Mouse (Mus musculus) embryo, embryonic 10.5 days (tissue): ENCODE results near the gene Pole2.

Experiments used
- DNase-seq: peaks from one replicate; pipeline ENCODE4 v3.0.0-alpha.2; 2015; ENCODE audit warnings: low spot score

The Pole2 gene

DNA sequence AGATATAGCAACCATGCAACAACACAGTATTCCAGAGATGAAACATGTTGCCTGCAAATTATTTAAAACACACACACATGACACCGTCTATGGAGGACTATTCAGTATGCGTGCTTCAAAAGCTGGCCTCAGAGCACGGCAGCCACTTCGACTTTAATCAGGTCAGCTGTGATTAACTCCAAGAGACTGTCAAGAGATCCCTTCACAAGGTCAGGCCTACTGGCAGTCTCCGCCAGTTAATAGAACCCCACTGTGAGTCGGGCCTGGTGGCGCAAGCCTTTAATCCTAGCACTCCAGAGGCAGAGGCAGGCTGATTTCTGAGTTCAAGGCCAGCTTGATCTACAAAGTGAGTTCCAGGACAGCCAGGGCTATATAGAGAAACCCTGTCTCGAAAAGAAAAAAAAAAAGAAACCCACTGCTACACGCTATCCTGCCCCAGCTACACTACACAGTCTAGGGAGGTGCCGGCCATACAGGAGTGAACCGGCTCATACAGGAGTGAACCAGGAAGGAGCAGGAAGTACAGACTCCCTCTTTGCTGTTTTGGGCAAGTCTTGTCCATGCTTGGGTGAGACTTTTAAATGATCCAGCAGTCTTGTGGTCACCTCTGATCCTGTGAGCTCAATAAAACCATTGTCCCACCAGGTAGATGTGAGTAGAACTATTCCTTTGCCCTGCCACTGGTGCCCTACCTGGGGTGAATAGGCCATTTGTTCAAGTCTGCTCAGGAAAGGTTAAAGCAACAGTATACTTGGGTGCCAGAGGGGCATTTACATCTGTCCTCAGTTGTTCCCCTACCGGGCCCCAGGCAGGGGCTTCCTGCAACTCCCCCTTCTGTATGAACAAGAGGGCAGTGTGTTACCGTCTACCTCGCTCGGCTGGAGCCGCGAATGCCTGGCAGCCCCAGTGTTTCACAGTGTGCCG is 17.7 kb downstream of the Pole2 start:
- no peak for DNase-seq

DNA sequence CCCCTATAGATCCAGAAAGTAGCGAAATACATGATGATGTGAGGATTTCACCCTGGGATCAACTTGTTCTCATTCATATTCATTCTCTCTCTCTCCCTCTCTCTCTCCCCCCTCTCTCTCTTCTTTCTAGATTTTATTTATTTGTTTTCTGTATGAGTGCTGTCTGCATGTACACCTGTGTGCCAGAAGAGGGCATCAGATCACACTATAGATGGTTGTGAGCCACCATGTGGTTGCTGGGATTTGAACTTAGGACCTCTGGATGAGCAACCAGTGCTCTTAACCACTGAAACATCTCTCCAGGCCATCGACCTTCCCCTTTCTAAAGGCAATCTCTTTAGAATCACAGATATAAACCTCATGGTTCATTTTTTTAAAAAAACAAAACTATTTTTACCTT is 19.5 kb downstream of the Pole2 start:
- DNase-seq = no peak

DNA sequence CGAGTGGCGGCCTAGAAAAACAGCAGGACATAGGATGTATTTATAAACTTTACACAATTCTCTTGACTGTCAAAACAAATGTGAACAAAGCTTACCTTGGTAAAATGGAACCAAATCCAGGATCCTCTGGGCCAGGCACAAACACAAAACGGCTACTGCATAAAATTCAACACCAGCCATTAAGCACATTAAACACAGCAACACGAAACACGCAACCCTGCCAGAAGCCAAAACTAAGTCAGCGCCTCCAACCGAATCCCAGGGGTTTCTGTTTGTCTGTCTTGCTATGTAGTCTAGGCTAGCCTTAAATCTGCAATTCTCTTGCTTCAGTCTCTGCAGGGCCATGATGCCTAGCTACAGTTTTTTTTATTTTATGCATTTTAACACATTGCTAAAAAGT is 20.1 kb downstream of the Pole2 start:
- no peak for DNase-seq

GRCm38 (mm10) chr12:69207396-69207795 is 20.6 kb downstream of the Pole2 start:
- DNase-seq = no peak

- DNase-seq = peak; percentile 60
Observed at GRCm38 (mm10) chr12:69204052-69204833, 23.8 kb downstream of the Pole2 start, which contains the start of gene Gm49384. TSS of gene Gm49384 (minus strand) at chr12:69204267.

- no peak for DNase-seq
Observed at GRCm38 (mm10) chr12:69198985-69199384, 29.0 kb downstream of the Pole2 start.

DNA sequence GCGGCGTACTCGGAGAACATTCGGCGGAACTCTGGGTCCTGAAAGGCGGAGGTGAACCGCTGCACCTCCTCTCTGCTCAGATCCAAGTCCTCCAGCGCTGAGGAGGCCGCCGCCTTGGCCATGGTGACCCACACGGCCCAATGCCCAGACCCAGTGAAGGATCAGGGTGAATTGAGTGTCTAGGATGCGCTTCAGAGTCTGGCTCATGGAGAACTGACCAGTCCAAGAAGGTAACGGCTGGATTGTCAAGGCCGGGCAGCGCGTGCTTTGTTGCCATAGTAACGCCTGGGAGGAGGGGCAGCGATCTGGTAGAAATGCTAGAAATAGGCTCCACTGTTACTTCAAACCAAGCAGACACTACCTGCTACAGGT is 29.8 kb downstream of the Pole2 start, which contains the start of gene Dnaaf2:
Gene Dnaaf2 (minus strand): TSS at position 266 of the 372 bp plus-strand sequence.
- peak; percentile 90 for DNase-seq

DNA sequence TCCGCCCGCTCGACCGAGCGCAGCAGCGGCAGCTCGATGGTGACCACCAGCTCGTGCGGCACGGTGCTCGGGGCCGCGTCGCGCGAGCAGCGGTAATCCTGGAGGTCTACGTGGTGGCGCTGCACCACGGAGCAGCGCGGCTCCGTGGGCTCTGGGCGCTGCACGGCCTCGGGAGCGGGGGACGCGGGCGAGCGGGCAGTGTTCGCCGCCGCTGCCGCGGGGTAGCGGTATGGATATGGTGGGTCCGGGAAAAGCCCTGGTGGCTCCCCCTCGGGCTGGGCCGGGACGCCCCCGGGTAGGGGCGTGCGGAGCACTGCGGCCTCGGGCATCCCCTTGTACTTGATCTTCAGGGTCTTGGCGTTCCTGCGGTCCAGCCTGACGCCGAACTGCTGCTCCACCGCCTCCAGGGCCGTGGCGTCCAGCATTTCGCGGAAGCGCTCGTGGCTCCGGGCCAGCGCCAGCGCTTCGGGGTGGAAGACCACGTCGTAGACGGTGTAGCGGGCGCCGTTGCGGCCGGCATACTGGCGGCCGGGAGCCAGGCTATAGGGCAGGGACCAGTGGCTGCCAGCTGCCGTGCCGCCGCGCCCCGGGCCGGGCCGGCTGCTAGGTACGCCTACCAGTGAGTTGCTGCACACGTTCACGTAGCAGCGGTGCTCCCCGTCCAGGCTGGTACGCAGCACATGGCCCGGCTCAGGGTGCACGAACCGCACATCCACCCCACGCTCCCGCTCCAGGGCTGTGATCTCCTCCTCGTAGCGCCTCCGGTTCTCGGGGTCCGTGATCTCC is 30.4 kb downstream of the Pole2 start:
- DNase-seq = no peak

DNA sequence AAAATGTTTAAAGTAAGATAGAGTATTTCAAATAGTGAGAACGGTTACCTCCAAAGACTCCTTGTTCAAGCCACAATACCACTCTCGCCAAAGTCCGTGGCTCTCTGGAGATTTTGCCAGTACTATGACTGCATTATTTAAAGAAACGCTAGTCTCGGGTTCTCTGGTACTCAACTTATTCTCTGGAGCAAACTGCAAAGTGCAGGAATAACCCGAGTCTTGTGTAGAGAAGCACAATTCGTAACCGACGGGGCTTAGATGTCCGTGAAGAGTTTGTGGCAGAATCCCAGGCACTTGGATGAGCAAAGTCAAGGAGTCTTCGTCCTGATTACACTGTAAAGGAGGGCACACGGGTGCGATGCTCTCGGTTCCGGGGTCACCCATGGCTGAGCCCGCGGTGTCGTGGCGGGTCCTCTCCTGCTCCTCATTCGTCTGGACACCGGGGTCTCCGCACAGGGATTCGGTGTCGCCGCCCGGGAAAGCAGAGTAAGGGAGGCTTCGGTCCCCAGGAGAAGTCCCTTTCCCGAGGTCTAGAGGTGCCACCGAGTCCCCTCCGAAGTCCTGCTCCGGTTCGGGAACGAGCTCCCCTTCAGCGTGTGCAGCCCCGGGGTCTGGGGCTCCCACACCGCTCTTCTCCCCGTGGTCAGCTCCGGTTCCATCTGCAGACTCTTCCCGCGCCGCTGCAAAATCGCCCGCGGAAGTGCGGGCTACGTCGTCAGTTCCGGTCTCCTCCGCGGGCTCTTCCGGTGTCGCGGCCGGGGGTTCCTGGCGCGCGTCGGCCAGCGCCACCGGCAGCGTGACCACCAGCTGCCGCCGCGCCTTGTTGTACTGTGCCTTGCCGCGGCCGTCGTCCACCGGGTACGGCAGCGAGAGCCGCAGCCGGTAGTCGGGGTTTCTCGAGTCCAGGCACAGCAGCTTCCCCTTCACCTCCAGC is 31.3 kb downstream of the Pole2 start, which contains the start of gene Gm49383:
Gene Gm49383 (minus strand): TSS at position 661 of the 934 bp plus-strand sequence.
- DNase-seq = peak; percentile 90

DNA sequence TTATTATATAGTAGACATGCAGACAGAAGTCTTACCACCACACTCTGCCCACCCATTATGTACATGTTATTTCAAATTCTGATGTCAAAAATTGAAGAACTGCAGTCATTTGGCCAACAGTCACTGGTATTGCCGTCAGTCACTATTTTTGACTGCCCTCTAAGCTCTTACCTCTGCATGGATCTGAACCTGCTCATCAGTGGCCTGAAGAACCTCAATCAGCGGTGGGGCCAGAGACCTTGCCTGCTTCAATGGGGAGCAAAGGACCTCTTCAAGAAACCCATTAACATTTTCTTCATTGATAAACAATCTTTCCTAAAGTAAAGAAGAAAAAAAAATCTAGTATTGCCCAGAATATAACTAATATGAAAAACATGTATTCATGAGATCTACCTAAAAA is 35.4 kb downstream of the Pole2 start:
- no peak for DNase-seq

DNA sequence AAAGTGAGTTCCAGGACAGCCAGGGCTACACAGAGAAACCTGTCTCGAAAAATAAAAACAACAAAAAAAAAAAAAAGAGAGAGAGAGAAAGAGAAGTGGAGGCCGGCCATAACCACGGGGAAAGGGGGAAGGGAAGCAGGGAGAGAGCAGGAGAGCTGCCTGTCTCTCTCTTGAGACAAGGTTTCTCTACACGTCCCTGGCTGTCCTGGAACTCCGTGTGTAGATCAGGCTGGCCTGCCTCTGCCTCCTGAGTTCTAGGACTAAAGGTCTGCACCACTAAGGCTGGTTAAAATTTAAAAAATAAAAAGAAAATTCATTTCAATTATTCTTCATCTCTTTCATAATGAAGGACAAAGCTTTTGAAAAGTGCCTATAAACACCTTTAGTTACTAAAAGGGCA is 36.6 kb downstream of the Pole2 start:
- DNase-seq = no peak

DNA sequence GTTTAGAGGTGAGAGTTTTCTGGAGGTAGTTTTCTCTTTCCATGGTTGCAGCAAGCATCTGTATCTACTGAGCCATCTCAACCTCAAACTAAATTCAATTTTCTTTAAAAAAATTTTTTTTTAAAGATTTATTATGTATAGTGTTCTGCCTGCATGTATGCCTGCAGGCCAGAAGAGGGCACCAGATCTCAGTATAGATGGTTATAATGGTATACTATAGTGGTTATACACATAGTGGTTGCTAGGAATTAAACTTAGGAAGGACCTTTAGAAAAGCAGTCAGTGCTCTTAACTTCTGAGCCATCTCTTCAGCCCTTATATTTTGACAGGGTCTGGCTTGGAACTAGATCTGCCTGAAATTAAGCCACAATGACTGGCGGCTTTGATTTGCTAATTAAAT is 37.5 kb downstream of the Pole2 start:
- no peak for DNase-seq

- no peak for DNase-seq
Observed at GRCm38 (mm10) chr12:69190074-69190473, 37.9 kb downstream of the Pole2 start.

GRCm38 (mm10) chr12:69186811-69187471 is 41.1 kb downstream of the Pole2 start:
- no peak for DNase-seq

DNA sequence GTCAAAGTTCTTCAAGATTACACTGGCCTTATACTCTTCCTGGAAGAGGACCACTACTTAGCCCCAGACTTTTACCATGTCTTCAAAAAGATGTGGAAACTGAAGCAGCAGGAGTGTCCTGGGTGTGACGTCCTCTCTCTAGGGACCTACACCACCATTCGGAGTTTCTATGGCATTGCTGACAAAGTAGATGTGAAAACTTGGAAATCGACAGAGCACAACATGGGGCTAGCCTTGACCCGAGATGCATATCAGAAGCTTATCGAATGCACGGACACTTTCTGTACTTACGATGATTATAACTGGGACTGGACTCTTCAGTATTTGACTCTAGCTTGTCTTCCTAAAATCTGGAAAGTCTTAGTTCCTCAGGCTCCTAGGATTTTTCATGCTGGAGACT is 42.6 kb downstream of the Pole2 start:
- DNase-seq = no peak

GRCm38 (mm10) chr12:69184342-69185295 is 43.4 kb downstream of the Pole2 start:
- DNase-seq = peak; percentile 52

GRCm38 (mm10) chr12:69183583-69184308 is 44.2 kb downstream of the Pole2 start, which contains the start of the genes Rpl36al and Mgat2:
TSS of gene Rpl36al (minus strand) at chr12:69184083.
TSS of gene Mgat2 (plus strand) at chr12:69184157.
- DNase-seq = peak; percentile 98

GRCm38 (mm10) chr12:69181800-69182199 is 46.2 kb downstream of the Pole2 start:
- no peak for DNase-seq
